Mouse (Mus musculus) embryonic fibroblast, embryonic 13.5 days (primary cell): ENCODE results near the gene Prnd.

Experiments
- CTCF ChIP-seq: IDR thresholded peaks from 2 replicates; pipeline ENCODE4 v1.5.1; 2011; ENCODE audit warnings: mild to moderate bottlenecking, control low read depth, low read length, moderate library complexity, borderline replicate concordance; ENCODE audit not compliant: insufficient read depth
- POLR2A ChIP-seq: IDR thresholded peaks from 2 replicates; pipeline ENCODE4 v1.6.1; 2011; ENCODE audit warnings: low read depth, mild to moderate bottlenecking, control low read depth, low read length, moderate library complexity

DNA sequence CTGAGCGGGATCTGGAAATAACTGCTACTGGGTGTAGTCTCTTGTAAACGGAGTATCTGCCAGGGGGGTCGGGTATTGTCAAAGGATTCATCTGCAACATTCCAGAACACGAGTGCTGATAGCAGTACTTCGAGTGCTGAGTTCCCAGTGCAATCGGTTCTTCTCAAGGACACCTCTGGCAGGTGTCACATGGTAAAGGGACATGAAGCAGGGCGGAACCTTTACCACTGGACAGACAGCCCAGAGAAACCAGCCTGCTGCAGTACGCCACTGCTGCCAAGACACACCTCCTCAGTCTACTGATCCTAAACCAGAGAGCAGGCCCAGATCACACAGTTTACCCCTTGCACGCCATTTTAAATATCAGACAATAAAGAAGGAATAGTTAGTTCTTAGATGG lies 4.2 kb downstream of the Prnd start:
- TF ChIP-seq POLR2A = no peak
- TF ChIP-seq CTCF = no peak
